Mouse (Mus musculus) ovary, adult 2 months (tissue): ENCODE measurements around the gene Vmn2r78. TPM values are rescaled to one million over a fixed set of nuclear protein-coding genes. Genes with fewer than 3 reads are reported as not detected.

Experiments used
- polyA plus RNA-seq: library from polyadenylated mRNA; depleted of rRNA; stranded (reverse); fragments of >200 nt; gene quantifications from 2 replicates; pipeline ENCODE4 v1.2.3, GENCODE M21; 2012; rRNA removed

Gene Vmn2r78
- polyA plus RNA-seq = not detected in 2 replicates

DNA sequence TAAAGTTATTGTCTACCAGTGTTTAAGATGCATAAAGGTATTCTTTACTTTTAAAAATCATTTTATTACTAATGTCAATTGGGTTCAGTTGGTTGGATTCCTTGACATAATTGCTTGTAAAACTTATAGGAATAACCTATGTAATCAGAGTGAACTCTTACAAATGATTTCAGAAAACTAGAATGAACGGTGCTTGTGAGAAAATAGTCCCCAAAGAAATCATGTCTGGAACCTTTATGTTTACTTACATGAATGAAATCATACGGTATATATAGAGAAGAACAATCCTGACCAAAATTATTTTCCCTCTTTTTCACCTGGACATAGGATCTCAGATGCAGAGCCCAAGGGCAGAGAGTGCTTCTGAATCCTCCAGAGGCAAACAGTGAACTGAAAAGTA is at the start of gene Vmn2r78:
TSS of gene Vmn2r78 (plus strand) at position 301 of the 400 bp plus-strand sequence.

DNA sequence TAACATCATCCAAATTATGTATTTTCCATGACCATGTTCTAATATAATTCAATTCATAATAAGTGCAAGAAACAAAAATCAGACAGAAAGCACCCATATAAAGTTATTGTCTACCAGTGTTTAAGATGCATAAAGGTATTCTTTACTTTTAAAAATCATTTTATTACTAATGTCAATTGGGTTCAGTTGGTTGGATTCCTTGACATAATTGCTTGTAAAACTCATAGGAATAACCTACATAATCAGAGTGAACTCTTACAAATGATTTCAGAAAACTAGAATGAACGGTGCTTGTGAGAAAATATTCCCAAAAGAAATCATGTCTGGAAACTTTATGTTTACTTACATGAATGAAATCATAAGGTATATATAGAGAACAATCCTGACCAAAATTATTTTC is 80.9 kb downstream of the Vmn2r78 start, which contains the start of gene Vmn2r79:
TSS of gene Vmn2r79 (plus strand) at position 301 of the 400 bp plus-strand sequence.

Other genes with a start within 250 kb of the Vmn2r78 start
- gene Olfr292, start 226.8 kb upstream of the Vmn2r78 start, polyA plus RNA-seq = not detected in 2 replicates
- gene Folh1, start 139.2 kb upstream of the Vmn2r78 start, polyA plus RNA-seq = 0.09 and 0.44 TPM in 2 replicates
- not detected in 2 replicates for gene Vmn2r77, start 120.1 kb upstream of the Vmn2r78 start, polyA plus RNA-seq
- not detected in 2 replicates for gene Vmn2r79, start 81.0 kb downstream of the Vmn2r78 start, polyA plus RNA-seq